Mouse (Mus musculus) kidney, postnatal 0 days (tissue): Measurements from ENCODE around the gene Cd44. TPM values are rescaled to one million over a fixed set of nuclear protein-coding genes. Genes with fewer than 3 reads are reported as not detected.

Experiments used
- ATAC-seq: fragments of 200-750 bp; cut with Nextera tagmentation; replicated peaks from 2 replicates; pipeline ENCODE4 v1.8.0; 2017; ENCODE audit warnings: low read depth, moderate number of reproducible peaks, moderate TSS enrichment, moderate library complexity; ENCODE audit not compliant: low FRiP score
- DNase-seq: peaks from one replicate; pipeline ENCODE4 v3.0.0-alpha.2; 2016; ENCODE audit warnings: low spot score
- H3K27ac ChIP-seq: fragments of 300-500 bp; sonication (generic); 2 replicates; pipeline ENCODE4 v1.5.1; 2014; ENCODE audit warnings: mild to moderate bottlenecking
- H3K27me3 ChIP-seq: fragments of 300-500 bp; sonication (generic); 2 replicates; pipeline ENCODE4 v1.6.1; 2014; ENCODE audit warnings: low read length, mixed read lengths; ENCODE audit not compliant: insufficient read depth
- H3K36me3 ChIP-seq: fragments of 300-500 bp; sonication (generic); 2 replicates; pipeline ENCODE4 v1.6.1; 2014; ENCODE audit warnings: low read length, mixed read lengths; ENCODE audit not compliant: insufficient read depth
- H3K4me1 ChIP-seq: fragments of 300-500 bp; sonication (generic); replicated peaks from 2 replicates; pipeline ENCODE4 v1.6.1; 2014; ENCODE audit warnings: antibody characterized with exemption, low read length, mixed read lengths; ENCODE audit not compliant: insufficient read depth
- H3K4me2 ChIP-seq: fragments of 300-500 bp; sonication (generic); 2 replicates; pipeline ENCODE4 v1.6.1; 2014; ENCODE audit warnings: mild to moderate bottlenecking, low read length, moderate library complexity, mixed read lengths
- H3K4me3 ChIP-seq: fragments of 300-500 bp; sonication (generic); replicated peaks from 2 replicates; pipeline ENCODE4 v1.5.1; 2014; ENCODE audit warnings: low read depth, low read length
- H3K9ac ChIP-seq: fragments of 300-500 bp; sonication (generic); 2 replicates; pipeline ENCODE4 v1.6.1; 2014; ENCODE audit warnings: low read depth, low read length
- H3K9me3 ChIP-seq: fragments of 300-500 bp; sonication (generic); replicated peaks from 2 replicates; pipeline ENCODE4 v1.6.1; 2016; ENCODE audit warnings: low read length, inconsistent platforms, mixed read lengths
- CTCF ChIP-seq: IDR thresholded peaks from 2 replicates; pipeline ENCODE4 v1.5.1; 2016; ENCODE audit warnings: antibody characterized with exemption, low read depth, mild to moderate bottlenecking, moderate library complexity
- WGBS: fragments of 180-500 bp; shearing (Covaris S2); extraction: QIAGEN DNeasy Blood & Tissue Kit; methylation state at CpG from one replicate; pipeline ENCODE4 v1.1.7; 2014; 5-methylcytosine and 5-hydroxymethylcytosine counted together
- polyA plus RNA-seq: library from polyadenylated mRNA; unstranded; fragments of >200 nt; fragmentation: Nextera tagmentation; extraction: Ambion mirVana; gene quantifications from 2 replicates; pipeline ENCODE4 v1.2.1, GENCODE M21; 2015

Gene Cd44
- polyA plus RNA-seq, 1 experiment from 2014 or later = 4.0 TPM

DNA sequence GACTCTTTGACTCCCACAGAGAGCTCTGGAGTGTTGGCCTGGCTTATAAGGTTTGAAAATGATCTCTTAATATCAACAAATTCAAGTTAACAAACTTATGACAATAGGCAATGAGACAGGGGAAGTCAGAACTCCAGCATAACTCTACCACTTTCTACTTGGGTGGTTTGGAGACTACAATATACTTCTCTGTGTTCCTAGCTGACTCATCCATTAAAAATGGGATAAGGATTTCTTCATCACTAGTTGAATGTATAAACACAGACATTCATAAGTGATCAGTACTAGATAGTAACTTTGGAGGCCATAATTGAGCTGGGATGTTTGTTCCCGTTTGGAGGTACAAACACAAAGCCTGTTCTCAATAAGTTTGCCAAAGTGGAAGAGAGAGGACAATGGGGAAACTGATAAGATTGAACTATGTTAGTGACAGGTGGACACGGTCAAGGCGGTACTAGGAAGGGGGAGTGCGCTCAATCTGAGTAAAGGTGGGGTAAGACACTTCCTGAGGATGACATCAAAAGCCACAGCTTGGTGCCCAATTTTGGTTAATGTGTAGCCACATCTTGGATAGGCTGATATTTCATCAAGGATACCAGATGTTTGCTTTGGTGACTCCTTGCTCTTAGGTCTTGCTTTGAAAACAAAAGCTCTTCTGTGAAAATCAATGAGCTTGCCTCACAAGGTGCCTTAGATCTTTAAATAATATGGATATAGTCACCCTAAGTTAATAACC is 95.5 kb downstream of the Cd44 start:
- Histone ChIP-seq H3K4me1 (no peaks in the 10 kb centered on the region), H3K9me3 (no peaks in the 10 kb centered on the region), H3K27me3 (no peaks in the 10 kb centered on the region), H3K4me2 (no peak overlapping the region), H3K36me3 (no peaks in the 10 kb centered on the region), H3K27ac (no peak overlapping the region), H3K4me3 (no peak overlapping the region), H3K9ac (no peak overlapping the region)
- WGBS = 88% methylated on average over 4 of the region's 4 CpGs
- no peak for TF ChIP-seq CTCF
- DNase-seq (no peak), ATAC-seq (no peak)

DNA sequence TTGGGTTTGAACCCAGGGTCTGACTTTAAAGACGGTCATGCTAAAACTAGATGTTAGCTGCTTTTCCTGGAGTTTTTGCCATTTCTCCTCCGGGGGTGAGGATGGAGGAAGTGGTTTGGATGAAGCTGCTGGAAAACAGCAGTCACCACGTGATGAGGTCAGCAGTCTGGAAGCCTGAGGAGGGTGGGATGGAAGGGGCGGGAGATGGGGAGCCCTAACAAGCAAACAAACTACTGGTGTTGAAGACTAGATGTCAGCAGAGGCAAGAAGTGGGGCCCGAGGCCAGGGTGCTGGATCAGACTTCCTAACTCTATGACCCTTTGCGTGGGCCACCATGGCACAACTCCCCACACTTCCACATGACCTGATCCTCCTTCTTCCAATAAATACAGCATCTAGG is 96.2 kb downstream of the Cd44 start:
- Histone ChIP-seq H3K36me3 (no peaks in the 10 kb centered on the region), H3K4me2 (no peak overlapping the region), H3K4me1 (no peaks in the 10 kb centered on the region), H3K4me3 (no peak overlapping the region), H3K27ac (no peak overlapping the region), H3K9ac (no peak overlapping the region), H3K9me3 (no peaks in the 10 kb centered on the region), H3K27me3 (no peaks in the 10 kb centered on the region)
- WGBS = 68% methylated on average over 6 of the region's 6 CpGs
- no peak for ATAC-seq
- TF ChIP-seq CTCF = no peak
- no peak for DNase-seq

DNA sequence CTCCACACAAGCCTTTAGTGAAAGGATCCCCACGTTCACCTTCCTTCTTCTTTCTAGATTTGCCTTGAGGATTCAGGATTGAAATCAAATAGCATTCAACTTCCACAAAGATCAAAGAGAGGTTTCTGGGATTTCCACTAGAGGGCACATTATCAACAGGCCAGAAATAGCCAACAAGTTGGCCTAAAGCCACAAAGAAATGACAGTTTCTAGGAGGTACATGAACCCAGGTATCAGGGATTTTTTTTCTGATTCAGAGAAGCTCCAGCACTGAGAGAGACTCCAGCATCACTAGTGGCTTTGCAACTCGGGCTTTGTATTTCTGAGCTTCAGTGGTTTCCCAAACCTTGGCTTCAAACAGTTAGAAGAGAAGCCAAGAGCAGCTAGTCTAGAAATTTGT is 97.4 kb downstream of the Cd44 start:
- Histone ChIP-seq H3K27me3 (no peaks in the 10 kb centered on the region), H3K36me3 (no peaks in the 10 kb centered on the region), H3K9ac (no peak overlapping the region), H3K4me2 (no peak overlapping the region), H3K9me3 (no peaks in the 10 kb centered on the region), H3K27ac (no peak overlapping the region), H3K4me1 (no peaks in the 10 kb centered on the region), H3K4me3 (no peak overlapping the region)
- no peak for ATAC-seq
- peak; percentile 80 for DNase-seq
- peak; percentile 80 for TF ChIP-seq CTCF
- WGBS = 32% methylated on average over 2 of the region's 2 CpGs

DNA sequence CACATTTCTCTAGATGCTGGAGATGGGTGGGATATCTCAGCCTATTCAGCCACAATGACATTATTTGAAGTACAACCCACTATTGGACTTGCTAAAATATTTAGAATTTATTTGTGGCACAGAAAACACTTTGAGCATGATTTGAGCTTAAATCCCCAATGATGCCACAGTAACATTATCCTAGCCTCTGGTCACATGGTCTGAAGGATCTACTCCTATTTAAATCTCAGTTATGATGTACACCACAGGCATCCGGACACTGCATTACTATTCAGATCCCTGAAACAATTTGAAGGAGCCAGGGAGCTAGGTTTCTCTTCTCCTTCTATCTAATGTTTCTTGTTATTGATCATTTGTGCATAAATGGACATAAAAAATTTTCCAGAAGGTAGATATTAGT is 99.6 kb downstream of the Cd44 start:
- 83% methylated on average over 1 of the region's 1 CpGs for WGBS

DNA sequence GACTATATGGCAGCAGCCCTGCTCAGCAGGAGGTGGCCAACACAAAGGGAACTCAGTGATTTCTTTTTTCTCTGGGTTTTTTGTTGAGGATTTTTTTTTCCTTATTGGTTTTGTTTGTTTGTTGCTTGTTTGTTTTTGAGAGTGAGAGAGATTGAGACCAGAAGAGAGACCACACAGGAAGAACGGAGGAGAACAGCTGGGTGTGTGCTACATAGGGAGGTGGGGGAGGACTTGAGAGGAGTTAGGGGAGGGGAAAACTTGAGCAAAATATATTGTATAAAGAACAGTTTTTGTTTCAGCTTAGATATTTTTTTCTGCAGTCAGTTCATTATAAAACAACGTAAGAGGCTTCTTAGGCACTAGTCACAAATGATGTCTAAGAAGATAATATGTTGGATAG is 103.3 kb downstream of the Cd44 start:
- TF ChIP-seq CTCF = no peak
- Histone ChIP-seq H3K27me3 (no peaks in the 10 kb centered on the region), H3K36me3 (no peaks in the 10 kb centered on the region), H3K4me3 (no peak overlapping the region), H3K9ac (no peak overlapping the region), H3K27ac (no peak overlapping the region), H3K4me2 (no peak overlapping the region), H3K4me1 (no peaks in the 10 kb centered on the region), H3K9me3 (no peaks in the 10 kb centered on the region)
- DNase-seq = no peak
- WGBS = 58% methylated on average over 2 of the region's 2 CpGs
- no peak for ATAC-seq

More for the DNA sequence above, 99.6 kb downstream of the Cd44 start:
- H3K27me3 ChIP-seq = no peaks in the 10 kb centered on the region
- no peaks in the 10 kb centered on the region for H3K9me3 ChIP-seq
- no peak overlapping the region for H3K4me3 ChIP-seq
- no peak for TF ChIP-seq CTCF
- H3K27ac ChIP-seq = no peak overlapping the region
- H3K4me2 ChIP-seq = no peak overlapping the region
- ATAC-seq (no peak), DNase-seq (no peak)
- H3K4me1 ChIP-seq = no peaks in the 10 kb centered on the region
- H3K9ac ChIP-seq = no peak overlapping the region
- H3K36me3 ChIP-seq = no peaks in the 10 kb centered on the region

DNA sequence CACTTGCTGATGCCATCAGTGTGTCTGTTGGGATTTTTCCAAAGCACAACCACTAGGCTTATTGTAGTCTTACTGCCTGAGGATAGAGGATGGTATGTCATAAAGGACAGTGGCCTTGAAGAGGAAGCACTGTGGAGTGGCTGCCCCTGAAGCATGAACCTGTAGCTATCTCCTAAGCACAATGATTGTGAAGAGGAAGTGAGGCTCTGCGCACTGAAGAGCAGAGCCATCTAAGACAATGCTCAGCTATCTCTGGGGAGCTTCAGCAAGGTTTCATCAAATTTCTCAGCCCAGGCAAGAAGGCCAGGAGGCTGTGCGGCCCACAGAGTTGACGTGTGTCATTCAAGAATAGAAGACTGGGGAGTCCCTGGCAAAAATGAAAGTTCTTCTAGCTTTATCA is 106.4 kb downstream of the Cd44 start:
- no peak overlapping the region for H3K9ac ChIP-seq
- no peaks in the 10 kb centered on the region for H3K4me1 ChIP-seq
- DNase-seq = no peak
- TF ChIP-seq CTCF = no peak
- no peaks in the 10 kb centered on the region for H3K27me3 ChIP-seq
- H3K27ac ChIP-seq = no peak overlapping the region
- H3K4me2 ChIP-seq = no peak overlapping the region
- no peak for ATAC-seq
- H3K4me3 ChIP-seq = no peak overlapping the region
- no peaks in the 10 kb centered on the region for H3K9me3 ChIP-seq
- 97% methylated on average over 3 of the region's 3 CpGs for WGBS
- no peaks in the 10 kb centered on the region for H3K36me3 ChIP-seq

DNA sequence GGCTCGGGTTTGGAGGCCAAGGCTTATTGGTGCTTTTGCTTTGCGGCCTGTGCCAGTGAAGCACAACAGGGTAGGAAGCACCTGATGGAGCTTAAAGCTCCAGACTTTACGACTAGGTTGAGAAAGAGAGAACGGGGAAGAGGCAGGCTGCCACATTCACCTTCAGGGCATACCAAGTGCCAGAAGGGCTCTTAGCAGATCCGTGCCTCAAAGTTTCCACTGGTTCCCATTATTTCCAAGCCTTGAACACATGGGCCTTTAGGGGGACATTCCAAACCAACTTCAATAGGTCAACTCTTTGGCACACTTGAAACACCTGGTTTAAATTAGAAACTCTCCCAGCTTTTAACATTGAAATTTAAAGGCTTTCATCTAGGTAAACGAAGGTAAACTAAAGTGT is 108.7 kb downstream of the Cd44 start:
- no peak overlapping the region for H3K4me2 ChIP-seq
- H3K36me3 ChIP-seq = no peaks in the 10 kb centered on the region
- no peak overlapping the region for H3K4me3 ChIP-seq
- no peaks in the 10 kb centered on the region for H3K9me3 ChIP-seq
- DNase-seq (no peak), ATAC-seq (no peak)
- no peak overlapping the region for H3K9ac ChIP-seq
- no peak for TF ChIP-seq CTCF
- H3K27ac ChIP-seq = no peak overlapping the region
- H3K4me1 ChIP-seq = no peaks in the 10 kb centered on the region
- 80% methylated on average over 6 of the region's 6 CpGs for WGBS
- H3K27me3 ChIP-seq = no peaks in the 10 kb centered on the region
